Mouse (Mus musculus) stomach, embryonic 14.5 days (tissue): ENCODE results near the gene Atxn2. TPM values are rescaled to one million over a fixed set of nuclear protein-coding genes. Genes with fewer than 3 reads are reported as not detected.
A peak's percentile ranks its signal among the peaks of the same experiment; 100 is the strongest.

Source experiments
- ATAC-seq: fragments of 200-750 bp; cut with Nextera tagmentation; 2 replicates; pipeline ENCODE4 v1.8.0; 2017; ENCODE audit warnings: low read depth, moderate TSS enrichment; ENCODE audit not compliant: insufficient number of reproducible peaks, insufficient read depth, low FRiP score
- H3K27ac ChIP-seq: fragments of 300-500 bp; sonication (generic); 2 replicates; pipeline ENCODE4 v1.5.1; 2014; ENCODE audit warnings: mild to moderate bottlenecking, low read length, moderate library complexity, mixed read lengths
- H3K27me3 ChIP-seq: fragments of 300-500 bp; sonication (generic); 2 replicates; pipeline ENCODE4 v1.6.1; 2014; ENCODE audit warnings: low read length, control low read depth, mixed read lengths; ENCODE audit not compliant: control insufficient read depth, insufficient read depth
- H3K36me3 ChIP-seq: fragments of 300-500 bp; sonication (generic); 2 replicates; pipeline ENCODE4 v1.6.1; 2014; ENCODE audit warnings: mild to moderate bottlenecking, control low read depth, low read length, moderate library complexity, mixed read lengths; ENCODE audit not compliant: control insufficient read depth, insufficient read depth
- H3K4me1 ChIP-seq: fragments of 300-500 bp; sonication (generic); 2 replicates; pipeline ENCODE4 v1.6.1; 2014; ENCODE audit warnings: low read length, control low read depth, mixed read lengths; ENCODE audit not compliant: control insufficient read depth, insufficient read depth
- H3K4me2 ChIP-seq: fragments of 300-500 bp; sonication (generic); replicated peaks from 2 replicates; pipeline ENCODE4 v1.6.1; 2014; ENCODE audit warnings: low read depth, low read length, control low read depth
- H3K4me3 ChIP-seq: fragments of 300-500 bp; sonication (generic); 2 replicates; pipeline ENCODE4 v1.5.1; 2014; ENCODE audit warnings: low read depth, low read length, control low read depth
- H3K9ac ChIP-seq: fragments of 300-500 bp; sonication (generic); replicated peaks from 2 replicates; pipeline ENCODE4 v1.6.1; 2014; ENCODE audit warnings: low read depth, mild to moderate bottlenecking, control low read depth, low read length, moderate library complexity, mixed read lengths
- H3K9me3 ChIP-seq: fragments of 300-500 bp; sonication (generic); 2 replicates; pipeline ENCODE4 v1.6.1; 2016; ENCODE audit warnings: low read depth, low read length, control low read depth; ENCODE audit not compliant: control insufficient read depth
- WGBS: fragments of 180-500 bp; shearing (Covaris S2); extraction: QIAGEN DNeasy Blood & Tissue Kit; methylation state at CpG from one replicate; pipeline ENCODE4 v1.1.7; 2014; 5-methylcytosine and 5-hydroxymethylcytosine counted together
- polyA plus RNA-seq: library from polyadenylated mRNA; unstranded; fragments of >200 nt; fragmentation: Nextera tagmentation; extraction: Ambion mirVana; gene quantifications from 2 replicates; pipeline ENCODE4 v1.2.1, GENCODE M21; 2014

Gene Atxn2
- polyA plus RNA-seq, 1 experiment from 2014 or later, result 78.4 TPM

GRCm38 (mm10) chr5:121700496-121700895, 10.6 kb upstream of the Atxn2 start:
- no peak overlapping the region for H3K27ac ChIP-seq
- no peak for ATAC-seq
- peaks cover 8% of the 10 kb centered on the region; the same call in 1 of the 2 replicates for H3K4me1 ChIP-seq
- whole genome bisulfite sequencing, result 12% methylated on average over 11 of the region's 11 CpGs
- no peaks in the 10 kb centered on the region for H3K9me3 ChIP-seq
- no peaks in the 10 kb centered on the region for H3K27me3 ChIP-seq
- 0 out of 2 replicates have a peak overlapping the region, but pooled peaks have one; percentile 8 for H3K4me2 ChIP-seq
- no peak overlapping the region for H3K4me3 ChIP-seq
- H3K9ac ChIP-seq, result no peak overlapping the region
- H3K36me3 ChIP-seq, result no peaks in the 10 kb centered on the region

- no peak; the same call in 1 of the 2 replicates for ATAC-seq
- Histone ChIP-seq H3K4me1 (peaks cover 8% of the 10 kb centered on the region; the same call in 1 of the 2 replicates), H3K4me3 (no peak overlapping the region), H3K9me3 (no peaks in the 10 kb centered on the region), H3K9ac (no peak overlapping the region), H3K4me2 (no peak overlapping the region), H3K27ac (no peak overlapping the region), H3K27me3 (no peaks in the 10 kb centered on the region), H3K36me3 (no peaks in the 10 kb centered on the region)
- 53% methylated on average over 8 of the region's 8 CpGs for WGBS
Observed at GRCm38 (mm10) chr5:121701111-121701769, 9.9 kb upstream of the Atxn2 start.

GRCm38 (mm10) chr5:121703341-121703740, 7.8 kb upstream of the Atxn2 start:
- H3K36me3 ChIP-seq, result no peaks in the 10 kb centered on the region
- H3K9me3 ChIP-seq, result no peaks in the 10 kb centered on the region
- peaks cover 8% of the 10 kb centered on the region; the same call in 1 of the 2 replicates for H3K4me1 ChIP-seq
- WGBS, result 41% methylated on average over 1 of the region's 1 CpGs
- no peak overlapping the region for H3K27ac ChIP-seq
- H3K4me3 ChIP-seq, result no peak overlapping the region
- no peak for ATAC-seq
- no peak overlapping the region for H3K4me2 ChIP-seq
- no peak overlapping the region for H3K9ac ChIP-seq
- no peaks in the 10 kb centered on the region for H3K27me3 ChIP-seq

GRCm38 (mm10) chr5:121704512-121705248, 6.5 kb upstream of the Atxn2 start:
- Histone ChIP-seq H3K4me3 (no peak overlapping the region), H3K4me1 (peaks cover 8% of the 10 kb centered on the region; the same call in 1 of the 2 replicates), H3K9ac (no peak overlapping the region), H3K27ac (no peak overlapping the region), H3K27me3 (no peaks in the 10 kb centered on the region), H3K36me3 (no peaks in the 10 kb centered on the region), H3K4me2 (peak overlapping the region; percentile 37; the same call in 1 of the 2 replicates), H3K9me3 (no peaks in the 10 kb centered on the region)
- ATAC-seq, result peak; percentile 63; the same call in 1 of the 2 replicates
- 5% methylated on average over 20 of the region's 20 CpGs for WGBS

GRCm38 (mm10) chr5:121710402-121710801, 735 bp upstream of the Atxn2 start:
- Histone ChIP-seq H3K4me3 (peak overlapping the region; percentile 99; the same call in 1 of the 2 replicates), H3K27me3 (no peaks in the 10 kb centered on the region), H3K27ac (no peak overlapping the region), H3K4me2 (peak overlapping the region; percentile 76; the same call in 1 of the 2 replicates), H3K36me3 (no peaks in the 10 kb centered on the region), H3K4me1 (peaks cover 16% of the 10 kb centered on the region; the same call in 1 of the 2 replicates), H3K9ac (no peak overlapping the region), H3K9me3 (no peaks in the 10 kb centered on the region)
- 33% methylated on average over 2 of the region's 2 CpGs for WGBS
- ATAC-seq, result no peak

- H3K9ac ChIP-seq, result peak overlapping the region; percentile 89
- H3K4me1 ChIP-seq, result peaks cover 20% of the 10 kb centered on the region
- under 1% methylated on average over 12 of the region's 12 CpGs for WGBS
- H3K4me2 ChIP-seq, result peak overlapping the region; percentile 76
- H3K27ac ChIP-seq, result peak overlapping the region; percentile 88
- peak overlapping the region; percentile 99 for H3K4me3 ChIP-seq
- H3K9me3 ChIP-seq, result no peaks in the 10 kb centered on the region
- ATAC-seq, result no peak
- no peaks in the 10 kb centered on the region for H3K36me3 ChIP-seq
- H3K27me3 ChIP-seq, result no peaks in the 10 kb centered on the region
Observed at GRCm38 (mm10) chr5:121710851-121711173, 325 bp upstream of the Atxn2 start.

- H3K4me2 ChIP-seq, result peak overlapping the region; percentile 80
- H3K4me3 ChIP-seq, result peak overlapping the region; percentile 99
- H3K4me1 ChIP-seq, result peaks cover 28% of the 10 kb centered on the region
- under 1% methylated on average over 36 of the region's 57 CpGs for WGBS
- peak; percentile 10; the same call in 1 of the 2 replicates for ATAC-seq
- no peaks in the 10 kb centered on the region for H3K36me3 ChIP-seq
- H3K27ac ChIP-seq, result peak overlapping the region; percentile 93
- H3K9ac ChIP-seq, result peak overlapping the region; percentile 89
- no peaks in the 10 kb centered on the region for H3K9me3 ChIP-seq
- H3K27me3 ChIP-seq, result no peaks in the 10 kb centered on the region
Observed at GRCm38 (mm10) chr5:121711928-121712231, 743 bp downstream of the Atxn2 start.

GRCm38 (mm10) chr5:121712232-121712933, 1.2 kb downstream of the Atxn2 start:
- Histone ChIP-seq H3K27ac (peak overlapping the region; percentile 93), H3K36me3 (no peaks in the 10 kb centered on the region), H3K4me1 (peaks cover 28% of the 10 kb centered on the region), H3K9me3 (no peaks in the 10 kb centered on the region), H3K27me3 (no peaks in the 10 kb centered on the region), H3K9ac (peak overlapping the region; percentile 89), H3K4me3 (peak overlapping the region; percentile 99), H3K4me2 (peak overlapping the region; percentile 80)
- ATAC-seq, result peak; percentile 40; the same call in 1 of the 2 replicates
- under 1% methylated on average over 42 of the region's 66 CpGs for WGBS
